Mouse (Mus musculus): ENCODE measurements at regions not wholly inside any gene's neighbourhood (a gene's known extent, or its start where the extent isn't known, plus 50 kb on each side); places are given as distances from the start of the nearest gene placed in this dataset.

DNA sequence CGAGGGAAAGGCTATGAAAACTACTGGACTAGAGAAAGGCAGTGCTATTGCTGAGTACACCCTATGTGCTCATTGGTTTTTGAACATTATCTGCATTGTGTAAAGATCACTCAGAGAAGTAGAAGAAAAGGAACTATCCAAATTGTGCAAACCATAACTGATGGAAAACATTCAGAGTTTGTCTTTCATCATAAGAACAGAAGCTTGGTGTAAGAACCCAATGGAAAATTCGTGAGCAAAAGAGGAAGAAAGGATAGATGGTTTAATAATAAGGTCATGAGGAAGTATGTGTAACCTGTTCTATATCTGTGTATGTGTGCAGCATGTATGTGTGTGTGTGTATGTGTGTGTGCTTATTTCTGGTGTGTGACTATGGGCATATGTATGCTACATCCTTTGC, 112.3 kb upstream of the Gm10295 start:
- H3K27ac ChIP-seq (ENCODE audit: low read length): no peak overlapping the region
- peaks cover 6% of the 10 kb centered on the region; the same call in 1 of the 2 replicates for H3K4me1 ChIP-seq (ENCODE audit: insufficient read depth, low read depth, low read length)
- TF ChIP-seq CTCF (IDR thresholded peaks at IDR 0.05) (no peak), EP300 (IDR thresholded peaks at IDR 0.05) (no peak)
- WGBS: 57% methylated on average over 2 of the region's 2 CpGs
- ATAC-seq: no peak
- H3K9ac ChIP-seq (replicated peaks; ENCODE audit: low read depth): no peak overlapping the region
- H3K4me3 ChIP-seq (ENCODE audit: low read depth, low read length): no peak overlapping the region
- no peak overlapping the region for H3K4me2 ChIP-seq (replicated peaks; ENCODE audit: low read depth, low read length)
- H3K27me3 ChIP-seq (replicated peaks; ENCODE audit: insufficient read depth, low read length): no peaks in the 10 kb centered on the region
- no peaks in the 10 kb centered on the region for H3K9me3 ChIP-seq (ENCODE audit: low read length)
- no peaks in the 10 kb centered on the region for H3K36me3 ChIP-seq (ENCODE audit: insufficient read depth, low read length)
- no peak for DNase-seq (ENCODE audit: low spot score)

DNA sequence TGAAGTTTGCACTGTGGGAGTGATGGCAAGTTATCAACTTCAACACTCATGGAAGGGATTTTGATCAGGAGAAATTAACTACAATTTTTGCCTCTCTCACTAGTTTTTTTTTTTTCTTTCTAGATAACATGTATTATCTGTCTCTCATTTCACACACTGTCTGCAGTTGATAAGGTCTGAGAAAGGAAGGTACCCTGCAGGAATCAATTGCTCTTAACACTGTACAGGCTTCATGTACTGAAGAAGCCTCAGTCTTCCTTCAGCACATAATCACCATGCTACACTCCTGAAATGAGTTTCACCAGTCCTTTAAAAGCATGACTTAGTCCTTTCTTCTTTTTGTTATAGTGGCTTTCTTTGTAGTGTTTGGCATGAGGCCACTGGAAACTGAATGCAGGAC, 108.5 kb upstream of the Gm10295 start:
- Histone ChIP-seq H3K4me2 (replicated peaks; ENCODE audit: low read depth, low read length) (no peak overlapping the region), H3K9me3 (ENCODE audit: low read length) (no peaks in the 10 kb centered on the region), H3K27ac (ENCODE audit: low read length) (no peak overlapping the region), H3K36me3 (ENCODE audit: insufficient read depth, low read length) (no peaks in the 10 kb centered on the region), H3K9ac (replicated peaks; ENCODE audit: low read depth) (no peak overlapping the region), H3K27me3 (replicated peaks; ENCODE audit: insufficient read depth, low read length) (no peaks in the 10 kb centered on the region), H3K4me3 (ENCODE audit: low read depth, low read length) (no peak overlapping the region), H3K4me1 (ENCODE audit: insufficient read depth, low read depth, low read length) (peaks cover 9% of the 10 kb centered on the region; the same call in 1 of the 2 replicates)
- DNase-seq (ENCODE audit: low spot score) (no peak), ATAC-seq (no peak)
- no peak for TF ChIP-seq CTCF (IDR thresholded peaks at IDR 0.05)
- no peak for TF ChIP-seq EP300 (IDR thresholded peaks at IDR 0.05)

DNA sequence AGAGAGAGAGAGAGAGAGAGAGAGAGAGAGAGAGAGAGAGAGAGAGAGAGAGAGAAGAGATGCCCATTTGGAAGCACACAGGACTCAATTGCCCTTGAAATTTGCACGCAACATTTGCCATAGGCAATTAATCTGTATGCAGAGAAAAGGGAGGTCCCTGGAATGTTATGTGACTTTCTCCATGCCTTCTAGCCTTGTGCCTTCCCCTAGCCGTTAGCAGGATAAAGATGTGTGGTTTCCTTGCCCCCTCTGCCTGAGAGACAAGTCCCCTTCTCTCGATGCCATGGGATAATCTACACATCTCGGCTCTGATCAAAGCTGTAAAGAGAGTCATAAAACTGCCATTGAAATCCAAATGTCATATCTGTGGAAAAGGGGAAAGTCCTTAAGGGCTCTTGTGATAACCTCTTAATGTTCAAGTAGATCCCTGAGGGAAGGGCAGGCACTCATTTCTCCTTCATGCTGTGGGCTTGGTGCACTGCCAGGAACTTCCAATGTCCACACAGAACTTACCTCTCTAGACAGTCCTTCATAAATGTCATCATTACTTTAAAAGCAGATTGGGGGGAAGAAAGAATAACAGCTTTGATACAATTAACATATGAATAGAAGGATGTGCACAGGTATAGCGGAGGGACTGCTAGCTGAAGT, 106.9 kb upstream of the Gm10295 start:
- no peak overlapping the region for H3K9ac ChIP-seq (replicated peaks; ENCODE audit: low read depth)
- 32% methylated on average over 5 of the region's 5 CpGs for WGBS
- ATAC-seq: peak; percentile 88
- no peak overlapping the region for H3K27ac ChIP-seq (ENCODE audit: low read length)
- H3K4me3 ChIP-seq (ENCODE audit: low read depth, low read length): no peak overlapping the region
- H3K4me2 ChIP-seq (replicated peaks; ENCODE audit: low read depth, low read length): no peak overlapping the region
- DNase-seq (ENCODE audit: low spot score): peak; percentile 76
- no peaks in the 10 kb centered on the region for H3K27me3 ChIP-seq (replicated peaks; ENCODE audit: insufficient read depth, low read length)
- H3K4me1 ChIP-seq (ENCODE audit: insufficient read depth, low read depth, low read length): peaks cover 9% of the 10 kb centered on the region; the same call in 1 of the 2 replicates
- no peaks in the 10 kb centered on the region for H3K9me3 ChIP-seq (ENCODE audit: low read length)
- TF ChIP-seq EP300 (IDR thresholded peaks at IDR 0.05): peak; percentile 86
- TF ChIP-seq CTCF (IDR thresholded peaks at IDR 0.05): no peak
- no peaks in the 10 kb centered on the region for H3K36me3 ChIP-seq (ENCODE audit: insufficient read depth, low read length)

DNA sequence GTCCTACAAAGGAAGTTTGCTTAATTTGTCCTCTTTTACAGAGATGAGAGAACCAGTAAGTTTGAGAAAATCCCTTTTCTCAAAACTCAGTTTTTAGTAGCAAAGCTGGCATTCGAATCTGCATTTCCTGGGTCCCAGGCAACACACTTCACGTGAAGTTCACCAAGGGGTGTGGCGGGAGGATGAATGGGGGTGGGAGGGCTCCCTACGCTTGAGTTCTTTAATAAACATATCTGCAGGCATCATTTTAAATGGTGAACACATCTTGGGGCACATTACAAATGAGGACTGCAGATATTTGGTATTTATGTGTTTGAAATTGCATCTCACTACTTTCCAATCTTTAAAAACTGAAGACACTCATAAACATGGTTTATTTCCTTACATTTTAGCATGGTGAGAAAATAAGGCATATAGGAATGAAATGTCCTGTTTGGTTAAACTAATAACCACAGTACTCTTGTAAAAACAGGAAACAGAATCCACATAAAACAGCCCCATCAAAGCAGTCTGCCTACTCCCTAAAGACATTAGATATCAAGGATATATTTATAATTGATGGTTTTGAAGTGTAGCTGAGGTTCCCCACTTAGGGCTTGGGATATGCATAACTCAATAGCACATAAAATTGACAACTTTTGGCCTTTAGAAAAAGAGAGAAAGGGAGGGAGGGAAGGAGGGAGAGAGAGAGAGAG, 106.3 kb upstream of the Gm10295 start:
- H3K36me3 ChIP-seq (ENCODE audit: insufficient read depth, low read length): no peaks in the 10 kb centered on the region
- H3K27me3 ChIP-seq (replicated peaks; ENCODE audit: insufficient read depth, low read length): no peaks in the 10 kb centered on the region
- H3K4me3 ChIP-seq (ENCODE audit: low read depth, low read length): no peak overlapping the region
- H3K27ac ChIP-seq (ENCODE audit: low read length): no peak overlapping the region
- peaks cover 9% of the 10 kb centered on the region; the same call in 1 of the 2 replicates for H3K4me1 ChIP-seq (ENCODE audit: insufficient read depth, low read depth, low read length)
- H3K9ac ChIP-seq (replicated peaks; ENCODE audit: low read depth): no peak overlapping the region
- DNase-seq (ENCODE audit: low spot score): no peak
- WGBS: 65% methylated on average over 4 of the region's 4 CpGs
- no peak for ATAC-seq
- H3K4me2 ChIP-seq (replicated peaks; ENCODE audit: low read depth, low read length): no peak overlapping the region
- no peak for TF ChIP-seq CTCF (IDR thresholded peaks at IDR 0.05)
- TF ChIP-seq EP300 (IDR thresholded peaks at IDR 0.05): no peak
- H3K9me3 ChIP-seq (ENCODE audit: low read length): no peaks in the 10 kb centered on the region

DNA sequence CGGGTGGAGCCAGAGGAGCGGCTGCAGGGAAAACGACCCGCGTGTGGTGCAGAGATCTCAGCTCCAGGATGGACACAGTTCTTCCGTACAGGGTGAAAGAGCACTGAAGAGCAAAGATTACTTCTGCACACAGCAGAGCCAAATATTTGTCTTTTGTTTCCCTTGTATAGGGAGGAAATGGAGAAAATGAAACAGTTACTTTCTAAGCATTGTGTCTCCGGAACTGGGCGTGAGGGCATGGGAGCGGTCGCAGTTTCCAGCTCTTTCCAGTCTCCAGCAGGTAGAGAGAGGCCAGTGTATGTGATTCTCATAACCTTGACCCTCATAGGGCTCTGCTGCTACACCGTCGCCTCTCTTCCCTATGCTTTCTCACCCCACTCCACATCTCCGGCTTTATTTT, 105.1 kb upstream of the Gm10295 start:
- TF ChIP-seq CTCF (IDR thresholded peaks at IDR 0.05): no peak
- no peak for TF ChIP-seq EP300 (IDR thresholded peaks at IDR 0.05)
- H3K9ac ChIP-seq (replicated peaks; ENCODE audit: low read depth): no peak overlapping the region
- H3K36me3 ChIP-seq (ENCODE audit: insufficient read depth, low read length): no peaks in the 10 kb centered on the region
- no peaks in the 10 kb centered on the region for H3K9me3 ChIP-seq (ENCODE audit: low read length)
- H3K27me3 ChIP-seq (replicated peaks; ENCODE audit: insufficient read depth, low read length): no peaks in the 10 kb centered on the region
- ATAC-seq (no peak), DNase-seq (ENCODE audit: low spot score) (peak; percentile 33)
- peak overlapping the region; percentile 48 for H3K4me2 ChIP-seq (replicated peaks; ENCODE audit: low read depth, low read length)
- WGBS: 26% methylated on average over 13 of the region's 13 CpGs
- peaks cover 9% of the 10 kb centered on the region; the same call in 1 of the 2 replicates for H3K4me1 ChIP-seq (ENCODE audit: insufficient read depth, low read depth, low read length)
- no peak overlapping the region for H3K27ac ChIP-seq (ENCODE audit: low read length)
- H3K4me3 ChIP-seq (ENCODE audit: low read depth, low read length): peak overlapping the region; percentile 15; the same call in 1 of the 2 replicates

DNA sequence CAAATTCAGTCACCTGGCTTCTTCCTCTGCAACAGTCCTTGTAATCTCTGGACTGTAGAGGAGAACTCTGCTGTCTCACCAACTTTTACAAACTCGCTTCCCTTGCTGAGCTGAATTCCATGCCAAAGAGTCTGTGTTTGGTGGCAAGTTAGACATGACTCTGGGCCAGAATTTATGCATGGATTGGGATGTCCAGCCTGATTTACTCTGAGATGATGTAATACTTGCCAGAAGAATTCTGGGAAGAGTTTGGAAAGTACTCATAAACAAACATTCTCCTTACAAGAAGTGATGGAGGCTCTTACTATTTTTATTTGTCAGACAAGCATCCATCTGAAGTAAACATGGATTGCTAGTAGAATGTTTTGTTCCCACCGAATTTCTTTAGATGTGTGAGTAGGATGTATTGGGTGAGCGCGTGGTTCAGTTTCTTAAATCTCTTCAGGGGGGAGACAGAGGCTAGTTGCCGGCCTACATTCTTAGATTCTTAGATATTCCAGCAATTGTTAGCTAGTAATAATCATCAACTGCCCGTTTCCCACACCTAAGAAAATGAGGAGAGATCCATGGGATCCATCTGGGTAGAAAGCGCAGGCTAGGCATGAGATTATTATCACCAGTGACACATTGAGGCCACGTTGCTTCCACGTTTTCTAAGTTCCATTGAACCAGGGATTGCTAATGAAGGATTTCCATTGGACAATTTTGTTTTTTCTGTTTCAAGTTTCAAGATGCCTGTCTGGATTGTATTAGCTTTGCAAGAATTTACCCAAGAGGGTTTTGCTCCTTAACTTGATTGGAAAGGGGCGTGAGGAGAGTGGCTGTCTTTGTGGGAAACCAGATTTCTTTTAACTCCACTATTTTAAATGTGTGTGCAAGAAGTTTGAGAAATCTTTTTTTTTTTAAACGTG, 89.3 kb upstream of the Gm10295 start:
- no peaks in the 10 kb centered on the region for H3K4me1 ChIP-seq (ENCODE audit: insufficient read depth, low read depth, low read length)
- TF ChIP-seq CTCF (IDR thresholded peaks at IDR 0.05) (no peak), EP300 (IDR thresholded peaks at IDR 0.05) (peak; percentile 96)
- ATAC-seq (peak; percentile 91), DNase-seq (ENCODE audit: low spot score) (peak; percentile 92)
- no peak overlapping the region for H3K4me3 ChIP-seq (ENCODE audit: low read depth, low read length)
- H3K9me3 ChIP-seq (ENCODE audit: low read length): no peaks in the 10 kb centered on the region
- H3K4me2 ChIP-seq (replicated peaks; ENCODE audit: low read depth, low read length): no peak overlapping the region
- no peak overlapping the region for H3K9ac ChIP-seq (replicated peaks; ENCODE audit: low read depth)
- H3K27ac ChIP-seq (ENCODE audit: low read length): peak overlapping the region; percentile 44
- 62% methylated on average over 11 of the region's 11 CpGs for WGBS
- H3K27me3 ChIP-seq (replicated peaks; ENCODE audit: insufficient read depth, low read length): no peaks in the 10 kb centered on the region
- no peaks in the 10 kb centered on the region for H3K36me3 ChIP-seq (ENCODE audit: insufficient read depth, low read length)

Data from lung, postnatal 0 days (tissue).